Mouse (Mus musculus) CH12.LX (cell line): ENCODE measurements at regions not wholly inside any gene's neighbourhood (a gene's known extent, or its start where the extent isn't known, plus 50 kb on each side); places are given as distances from the start of the nearest gene placed in this dataset.

Experiments used
- DNase-seq: peaks from one replicate; pipeline ENCODE4 v3.0.0-alpha.2; 2013; ENCODE audit errors: extremely low read depth
- H3K27ac ChIP-seq: 2 replicates; pipeline ENCODE4 v1.5.1; 2012; ENCODE audit warnings: low read depth, mild to moderate bottlenecking, control low read depth, moderate library complexity; ENCODE audit not compliant: insufficient read depth
- H3K27me3 ChIP-seq: replicated peaks from 2 replicates; pipeline ENCODE3; 2012; ENCODE audit warnings: inconsistent platforms
- H3K36me3 ChIP-seq, 2 experiments: replicated peaks in 1 of 2; 2 replicates each; pipeline versions ENCODE3 to v1.6.1; 2012; ENCODE audit warnings: inconsistent platforms in 1 of 2, low read length in 1 of 2, mild to moderate bottlenecking in 1 of 2, mixed read lengths in 1 of 2, moderate library complexity in 1 of 2; ENCODE audit not compliant: control insufficient read depth in 1 of 2, insufficient read depth in 1 of 2
- H3K4me1 ChIP-seq, 2 experiments: 2 replicates each; pipeline ENCODE4 v1.6.1; 2012; ENCODE audit warnings: inconsistent platforms in 1 of 2, moderate library complexity in 1 of 2; ENCODE audit not compliant: insufficient read depth in 2 of 2, control insufficient read depth in 1 of 2
- H3K4me2 ChIP-seq: 2 replicates; pipeline ENCODE4 v1.6.1; 2012; ENCODE audit warnings: low read depth, mild to moderate bottlenecking, control low read depth; ENCODE audit not compliant: poor library complexity, insufficient read depth, severe bottlenecking
- H3K4me3 ChIP-seq, 3 experiments: fragments of 150-350 bp in 1 of 3; sonication (generic) in 1 of 3; replicated peaks in 1 of 3; 2 replicates each; pipeline versions ENCODE3 to v1.5.1; 2011 to 2012; ENCODE audit warnings: low read depth in 2 of 3, low read length in 2 of 3, mild to moderate bottlenecking in 2 of 3, moderate library complexity in 2 of 3, control low read depth in 1 of 3, improper control_type of control experiment in 1 of 3, inconsistent platforms in 1 of 3, mixed read lengths in 1 of 3; ENCODE audit not compliant: poor library complexity in 1 of 3
- H3K79me2 ChIP-seq: replicated peaks from 2 replicates; pipeline ENCODE4 v1.6.1; 2012; ENCODE audit warnings: mild to moderate bottlenecking, moderate library complexity; ENCODE audit not compliant: control insufficient read depth, poor library complexity, insufficient read depth, severe bottlenecking; ENCODE audit errors: extremely low read depth
- H3K9ac ChIP-seq: 2 replicates; pipeline ENCODE4 v1.6.1; 2012; ENCODE audit warnings: low read depth, mild to moderate bottlenecking, control low read depth, moderate library complexity; ENCODE audit not compliant: insufficient read depth
- H3K9me3 ChIP-seq: replicated peaks from 2 replicates; pipeline ENCODE3; 2012; ENCODE audit warnings: low read length, inconsistent platforms, mixed read lengths
- BHLHE40 ChIP-seq: IDR thresholded peaks from 2 replicates; pipeline ENCODE4 v1.6.1; 2011; ENCODE audit warnings: mild to moderate bottlenecking, low read depth, low read length, improper control_type of control experiment
- CHD1 ChIP-seq: IDR thresholded peaks from 2 replicates; pipeline ENCODE4 v1.6.1; 2012; ENCODE audit warnings: low read depth, low read length, improper control_type of control experiment, inconsistent platforms
- CTCF ChIP-seq, 2 experiments: IDR thresholded peaks in 1 of 2; conservative IDR thresholded peaks in 1 of 2; 2 replicates each; pipeline ENCODE4 v1.5.1; 2011 to 2012; ENCODE audit warnings: low read depth in 2 of 2, low read length in 2 of 2, improper control_type of control experiment in 1 of 2, inconsistent platforms in 1 of 2, mild to moderate bottlenecking in 1 of 2, moderate library complexity in 1 of 2
- ELF1 ChIP-seq: IDR thresholded peaks from 2 replicates; pipeline ENCODE4 v1.6.1; 2014; ENCODE audit warnings: low read depth, mild to moderate bottlenecking, inconsistent platforms, low read length, improper control_type of control experiment
- EP300 ChIP-seq: IDR thresholded peaks from 2 replicates; pipeline ENCODE4 v1.6.1; 2011; ENCODE audit warnings: low read length, improper control_type of control experiment
- ETS1 ChIP-seq: conservative IDR thresholded peaks from 2 replicates; pipeline ENCODE4 v1.6.1; 2012; ENCODE audit warnings: low read depth, mild to moderate bottlenecking, inconsistent platforms, low read length, improper control_type of control experiment, moderate library complexity
- HCFC1 ChIP-seq: IDR thresholded peaks from 2 replicates; pipeline ENCODE4 v1.6.1; 2012; ENCODE audit warnings: low read depth, mild to moderate bottlenecking, inconsistent platforms, low read length, improper control_type of control experiment
- MAFK ChIP-seq: IDR thresholded peaks from 2 replicates; pipeline ENCODE4 v1.6.1; 2011; ENCODE audit warnings: low read length, improper control_type of control experiment; ENCODE audit not compliant: insufficient replicate concordance
- MAX ChIP-seq: IDR thresholded peaks from 2 replicates; pipeline ENCODE4 v1.6.1; 2011; ENCODE audit warnings: low read length, improper control_type of control experiment
- MEF2A ChIP-seq: IDR thresholded peaks from 2 replicates; pipeline ENCODE4 v1.6.1; 2014; ENCODE audit warnings: low read depth, mild to moderate bottlenecking, inconsistent platforms, low read length, improper control_type of control experiment, borderline replicate concordance
- MXI1 ChIP-seq: IDR thresholded peaks from 2 replicates; pipeline ENCODE4 v1.6.1; 2011; ENCODE audit warnings: mild to moderate bottlenecking, low read depth, low read length, improper control_type of control experiment
- MYC ChIP-seq: IDR thresholded peaks from 2 replicates; pipeline ENCODE4 v1.6.1; 2011; ENCODE audit warnings: low read depth, mild to moderate bottlenecking, improper control_type of control experiment, low read length
- NELFE ChIP-seq: IDR thresholded peaks from 2 replicates; pipeline ENCODE4 v1.6.1; 2011; ENCODE audit warnings: low read depth, low read length, improper control_type of control experiment
- NRF1 ChIP-seq: IDR thresholded peaks from 2 replicates; pipeline ENCODE4 v1.6.1; 2014; ENCODE audit warnings: low read depth, mild to moderate bottlenecking, inconsistent platforms, low read length, improper control_type of control experiment, moderate library complexity
- PAX5 ChIP-seq: IDR thresholded peaks from 2 replicates; pipeline ENCODE4 v1.6.1; 2012; ENCODE audit warnings: low read length, inconsistent platforms, mixed read lengths
- POLR2A ChIP-seq: IDR thresholded peaks from 2 replicates; pipeline ENCODE4 v1.6.1; 2011; ENCODE audit warnings: low read depth, mild to moderate bottlenecking, improper control_type of control experiment, low read length
- POLR2AphosphoS2 ChIP-seq: IDR thresholded peaks from 2 replicates; pipeline ENCODE4 v1.6.1; 2011; ENCODE audit warnings: low read depth, low read length, improper control_type of control experiment
- RAD21 ChIP-seq: IDR thresholded peaks from 2 replicates; pipeline ENCODE4 v1.6.1; 2011; ENCODE audit warnings: low read depth, mild to moderate bottlenecking, low read length, improper control_type of control experiment, moderate library complexity
- SIN3A ChIP-seq: IDR thresholded peaks from 2 replicates; pipeline ENCODE4 v1.6.1; 2012; ENCODE audit warnings: low read length, improper control_type of control experiment, inconsistent platforms
- SMC3 ChIP-seq: IDR thresholded peaks from 2 replicates; pipeline ENCODE4 v1.6.1; 2011; ENCODE audit warnings: low read depth, low read length, improper control_type of control experiment
- TBP ChIP-seq: conservative IDR thresholded peaks from 2 replicates; pipeline ENCODE4 v1.6.1; 2011; ENCODE audit warnings: low read depth, low read length, improper control_type of control experiment
- UBTF ChIP-seq: IDR thresholded peaks from 2 replicates; pipeline ENCODE4 v1.6.1; 2012; ENCODE audit warnings: low read depth, mild to moderate bottlenecking, inconsistent platforms, low read length, improper control_type of control experiment, moderate library complexity
- USF1 ChIP-seq: IDR thresholded peaks from 2 replicates; pipeline ENCODE4 v1.6.1; 2014; ENCODE audit warnings: low read depth, mild to moderate bottlenecking, inconsistent platforms, low read length, improper control_type of control experiment
- USF2 ChIP-seq: conservative IDR thresholded peaks from 2 replicates; pipeline ENCODE4 v1.6.1; 2011; ENCODE audit warnings: low read depth, low read length, improper control_type of control experiment
- ZC3H11A ChIP-seq: IDR thresholded peaks from 2 replicates; pipeline ENCODE4 v1.6.1; 2012; ENCODE audit warnings: low read depth, mild to moderate bottlenecking, inconsistent platforms, low read length, improper control_type of control experiment
- ZKSCAN1 ChIP-seq: IDR thresholded peaks from 2 replicates; pipeline ENCODE4 v1.6.1; 2012; ENCODE audit warnings: low read depth, inconsistent platforms, low read length, improper control_type of control experiment, borderline replicate concordance
- ZNF384 ChIP-seq: IDR thresholded peaks from 2 replicates; pipeline ENCODE4 v1.6.1; 2012; ENCODE audit warnings: low read depth, low read length, improper control_type of control experiment, inconsistent platforms
- dilution Hi-C: fragments of 300-500 bp; cut with MboI; formaldehyde crosslinking; loops from 2 replicates; pipeline ENCODE4 v1.14.3; 2020; ENCODE audit warnings: low sequenced_read_pairs; ENCODE audit not compliant: extremely low pct_unique_long_range_greater_than_20kb, extremely low pct_ligation_motif_present
- in situ Hi-C: fragments of 300-500 bp; cut with MboI; formaldehyde crosslinking; loops from 3 replicates; pipeline ENCODE4 v1.14.3; 2019; ENCODE audit warnings: low sequenced_read_pairs, low pct_ligation_motif_present, low pct_unique_long_range_greater_than_20kb, mixed read lengths

DNA sequence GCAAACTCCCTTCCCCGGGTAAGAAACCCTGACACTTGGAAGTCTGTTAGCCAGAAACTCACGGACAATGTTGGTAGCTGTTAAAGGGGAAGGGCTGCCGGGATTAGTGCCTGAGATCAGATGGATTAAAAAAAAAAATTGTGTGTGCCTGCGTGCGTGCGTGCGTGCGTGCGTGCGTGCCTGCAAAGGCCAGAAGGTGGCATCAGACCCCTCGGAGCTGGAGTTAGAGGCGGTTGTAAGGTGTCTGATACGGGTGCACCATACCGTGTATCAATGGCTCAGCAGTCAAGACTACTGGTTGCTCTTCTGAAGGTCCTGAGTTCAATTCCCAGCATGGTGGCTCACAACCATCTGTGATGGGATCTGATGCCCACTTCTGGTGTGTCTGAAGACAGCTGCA is 59.0 kb upstream of the Ccdc167 start:
- no peak for TF ChIP-seq USF2
- no peak for TF ChIP-seq MXI1
- TF ChIP-seq MEF2A = no peak
- TF ChIP-seq RAD21 = no peak
- no peak for TF ChIP-seq CHD1
- TF ChIP-seq PAX5 = no peak
- no peak for TF ChIP-seq ELF1
- TF ChIP-seq NELFE = no peak
- no peak for TF ChIP-seq ZNF384
- no peak for TF ChIP-seq MAFK
- no peak for TF ChIP-seq UBTF
- TF ChIP-seq NRF1 = no peak
- TF ChIP-seq MAX = no peak
- no peak for TF ChIP-seq POLR2AphosphoS2
- no peak for TF ChIP-seq HCFC1
- TF ChIP-seq ZKSCAN1 = no peak
- TF ChIP-seq CTCF (conservative IDR thresholded peaks at IDR 0.05 in 1 of 2, IDR thresholded peaks at IDR 0.05 in 1 of 2; ENCODE audit: low read depth in 2 of 2, low read length in 2 of 2) = no peak
- TF ChIP-seq USF1 = no peak
- TF ChIP-seq TBP = no peak
- dilution Hi-C loops (loop anchor here (25.0 kb wide), 1 partner anchor 111 kb away; no protein-coding TSS in a partner anchor), in situ Hi-C loops (no loop called here)
- no peak for DNase-seq
- no peaks in the 10 kb centered on the region for H3K79me2 ChIP-seq
- no peak overlapping the region for H3K27ac ChIP-seq
- no peak overlapping the region for H3K4me2 ChIP-seq
- no peaks in the 10 kb centered on the region for H3K27me3 ChIP-seq
- no peak overlapping the region for H3K4me3 ChIP-seq
- no peak overlapping the region for H3K9ac ChIP-seq
- H3K36me3 ChIP-seq = no peaks in the 10 kb centered on the region
- H3K9me3 ChIP-seq = no peaks in the 10 kb centered on the region
- H3K4me1 ChIP-seq = peaks cover 0 to 6% of the 10 kb centered on the region in 2 experiments; a peak in 1 of 4 replicates

DNA sequence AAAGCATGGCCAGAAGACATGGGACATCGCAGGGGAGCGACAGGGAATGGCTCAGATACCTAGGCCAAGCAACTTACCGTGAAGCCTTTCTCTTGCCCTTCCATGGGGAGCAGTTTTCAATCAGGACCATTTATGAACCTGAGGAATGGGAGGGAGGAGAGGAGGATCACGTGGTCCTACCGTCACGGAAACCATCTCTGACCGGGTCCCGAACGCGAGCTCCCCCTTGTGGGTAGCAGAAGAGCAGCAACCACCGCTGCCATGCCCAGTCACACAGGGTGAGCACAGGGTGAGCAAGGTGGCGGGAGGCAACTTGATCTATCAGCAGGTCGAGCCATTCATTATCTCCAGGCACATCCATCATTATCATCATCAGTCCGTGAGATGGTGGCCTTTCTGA is 56.5 kb upstream of the Ccdc167 start:
- Histone ChIP-seq H3K36me3 (no peaks in the 10 kb centered on the region), H3K9me3 (no peaks in the 10 kb centered on the region), H3K27ac (no peak overlapping the region)
- 0 out of 2 replicates have a peak, but pooled peaks have one; percentile 11 for TF ChIP-seq MYC
- TF ChIP-seq BHLHE40 = no peak
- TF ChIP-seq USF2 = peak; percentile 91
- no peak for TF ChIP-seq NELFE
- no peak for TF ChIP-seq SIN3A
- no peak for TF ChIP-seq EP300
- peak; percentile 68 for TF ChIP-seq RAD21
- TF ChIP-seq MEF2A = no peak
- no peak for TF ChIP-seq PAX5
- no peak for TF ChIP-seq ETS1
- TF ChIP-seq USF1 = peak; percentile 92
- TF ChIP-seq POLR2A = peak; percentile 34; the same call in 1 of the 2 replicates
- no peak; the same call in 1 of the 2 replicates for TF ChIP-seq ZC3H11A
- TF ChIP-seq CTCF (conservative IDR thresholded peaks at IDR 0.05 in 1 of 2, IDR thresholded peaks at IDR 0.05 in 1 of 2; ENCODE audit: low read depth in 2 of 2, low read length in 2 of 2) = peak; percentile 62 to 87
- peak; percentile 95 for TF ChIP-seq SMC3
- no peak for TF ChIP-seq ZKSCAN1
- no peak for TF ChIP-seq HCFC1
- no peak for TF ChIP-seq MAFK
- TF ChIP-seq MAX = peak; percentile 90
- TF ChIP-seq TBP = 0 out of 2 replicates have a peak, but pooled peaks have one; percentile 30
- TF ChIP-seq, all 38 proteins: peak for 9
- Histone ChIP-seq H3K4me3 (peak overlapping the region in 2 of 3 experiments; percentile 55 to 56), H3K4me1 (peaks cover 22 to 23% of the 10 kb centered on the region in 2 experiments), H3K4me2 (peak overlapping the region; percentile 88), H3K9ac (peak overlapping the region; percentile 52), H3K27me3 (no peaks in the 10 kb centered on the region), H3K79me2 (no peaks in the 10 kb centered on the region)
- dilution Hi-C loops = no loop called here
- DNase-seq = peak; percentile 40
- in situ Hi-C loops = no loop called here
